12 mouse cellular contexts compared by ENCODE assay signal in the genomic region with DNA sequence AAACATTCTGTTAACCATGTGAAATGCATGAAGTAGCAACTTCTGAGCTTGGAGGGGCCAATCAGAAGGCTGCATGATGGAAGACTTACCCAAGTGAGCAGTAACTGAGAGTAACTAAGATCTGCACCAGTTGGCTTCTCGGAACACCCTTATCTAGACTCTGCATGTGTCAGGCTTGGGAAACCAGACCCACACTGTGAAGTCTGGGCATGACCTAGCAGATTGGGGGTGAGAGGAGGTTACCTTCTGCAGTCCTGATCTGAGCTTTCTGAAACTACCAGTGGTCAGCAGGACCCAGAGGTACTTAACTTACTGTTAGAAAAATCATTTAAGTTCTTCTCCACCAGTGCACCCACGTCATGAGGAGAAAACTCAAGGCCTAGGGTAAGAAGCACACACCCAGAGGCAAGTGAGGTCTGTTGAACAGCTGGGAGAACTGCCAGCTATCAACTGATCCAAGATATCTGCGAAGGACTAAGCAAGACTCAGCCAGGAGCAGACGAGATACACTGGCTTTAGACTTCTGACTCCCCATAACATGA. TPM values are rescaled to one million over a fixed set of nuclear protein-coding genes. Genes with fewer than 3 reads are reported as not detected.
DNase-seq lines count a peak whose midpoint lies in the region; ATAC-seq lines count a peak whose summit lies in the region.
"Had no signal": no experiment of that assay in that cellular context is flagged by ENCODE, and none has a peak within 500 bp of the region (broad histone marks: within the 10 kb centered on the region; RNA-seq: fewer than 3 reads in every experiment).

No protein-coding gene starts in this region.

- peak overlapping the region; percentile 79; the same call in 1 of the 2 replicates for H3K27ac ChIP-seq in heart, embryonic 10.5 days
- H3K27ac ChIP-seq in embryonic facial prominence, embryonic 12.5 days: no peak overlapping the region
- H3K27ac ChIP-seq in macrophage: peak overlapping the region; percentile 22; the same call in 1 of the 2 replicates
- H3K27ac ChIP-seq in hindbrain, embryonic 16.5 days (ENCODE audit: low read depth, low read length): no peak overlapping the region

- no peaks in the 10 kb centered on the region for H3K79me2 ChIP-seq in macrophage (ENCODE audit: inconsistent target)

- no peak overlapping the region for H3K4me2 ChIP-seq in embryonic facial prominence, embryonic 12.5 days (replicated peaks)
- H3K4me2 ChIP-seq in hindbrain, embryonic 16.5 days (ENCODE audit: low read length): no peak overlapping the region

- intact Hi-C loops in heart, postnatal 36 days (cut with DNase I): no loop called here

- 41% methylated on average over 4 of the region's 4 CpGs for WGBS in heart, embryonic 10.5 days
- 74% methylated on average over 4 of the region's 4 CpGs for WGBS in embryonic facial prominence, embryonic 12.5 days
- WGBS in macrophage (ENCODE audit: missing documents): 57% methylated on average over 4 of the region's 4 CpGs
- 77% methylated on average over 4 of the region's 4 CpGs for WGBS in hindbrain, embryonic 16.5 days

- 0 out of 2 replicates have a peak, but pooled peaks have one; percentile 41 for ATAC-seq in embryonic facial prominence, embryonic 12.5 days (ENCODE audit: insufficient number of reproducible peaks, insufficient read depth, low FRiP score, low TSS enrichment)
- ATAC-seq in hindbrain, embryonic 16.5 days: no peak

- no peaks in the 10 kb centered on the region; the same call in 1 of the 2 replicates for H3K27me3 ChIP-seq in heart, embryonic 10.5 days (ENCODE audit: insufficient read depth, poor library complexity, severe bottlenecking)
- H3K27me3 ChIP-seq in embryonic facial prominence, embryonic 12.5 days: no peaks in the 10 kb centered on the region
- no peaks in the 10 kb centered on the region for H3K27me3 ChIP-seq in hindbrain, embryonic 16.5 days (replicated peaks; ENCODE audit: control insufficient read depth, insufficient read depth, low read length)

- H3K4me1 ChIP-seq in heart, embryonic 10.5 days: peaks cover 32% of the 10 kb centered on the region
- no peaks in the 10 kb centered on the region; the same call in 1 of the 2 replicates for H3K4me1 ChIP-seq in embryonic facial prominence, embryonic 12.5 days
- no peaks in the 10 kb centered on the region; the same call in 1 of the 2 replicates for H3K4me1 ChIP-seq in hindbrain, embryonic 16.5 days (ENCODE audit: control insufficient read depth, insufficient read depth, low read depth, low read length)

- H3K9me3 ChIP-seq in heart, embryonic 10.5 days: no peaks in the 10 kb centered on the region
- H3K9me3 ChIP-seq in embryonic facial prominence, embryonic 12.5 days: no peaks in the 10 kb centered on the region
- no peaks in the 10 kb centered on the region for H3K9me3 ChIP-seq in hindbrain, embryonic 16.5 days (ENCODE audit: control insufficient read depth, low read length)

- H3K36me3 ChIP-seq in heart, embryonic 10.5 days: no peaks in the 10 kb centered on the region
- H3K36me3 ChIP-seq in embryonic facial prominence, embryonic 12.5 days: no peaks in the 10 kb centered on the region
- H3K36me3 ChIP-seq in macrophage (ENCODE audit: inconsistent target): no peaks in the 10 kb centered on the region
- no peaks in the 10 kb centered on the region for H3K36me3 ChIP-seq in hindbrain, embryonic 16.5 days (ENCODE audit: control insufficient read depth, insufficient read depth, low read length)

- peak; percentile 95 for DNase-seq in heart, embryonic 10.5 days (ENCODE audit: low spot score)
- DNase-seq in heart, postnatal 36 days: no peak
- peak; percentile 31 for DNase-seq in 416B (ENCODE audit: low read depth)
- DNase-seq in thymus, postnatal 10 days (ENCODE audit: low spot score in 2 of 2): no peak
- DNase-seq in kidney, postnatal 4 days: no peak
- DNase-seq: adrenal gland, postnatal 25 days; gastrocnemius, postnatal 36 days; kidney, postnatal 14 days had no signal

- H3K9ac ChIP-seq in embryonic facial prominence, embryonic 12.5 days: no peak overlapping the region
- H3K9ac ChIP-seq in hindbrain, embryonic 16.5 days (ENCODE audit: low read depth, low read length): no peak overlapping the region

- no peak overlapping the region for H3K4me3 ChIP-seq in heart, embryonic 10.5 days
- H3K4me3 ChIP-seq in embryonic facial prominence, embryonic 12.5 days: no peak overlapping the region
- H3K4me3 ChIP-seq in macrophage (ENCODE audit: inconsistent target): no peak overlapping the region
- no peak overlapping the region for H3K4me3 ChIP-seq in hindbrain, embryonic 16.5 days (ENCODE audit: low read length)
- H3K4me3 ChIP-seq: myocyte had no signal

RNA-seq across cellular contexts. Expression of gene Tent5c, which starts 50.6 kb away (rescaled TPM):
- 4.1 and 5.0 TPM in 2 replicates for polyA plus RNA-seq in heart, embryonic 10.5 days (2016; fragmentation: Nextera tagmentation; extraction: Ambion mirVana)
- total RNA-seq in heart, postnatal 36 days (2021): 10 to 100 TPM; 22.5 to 29.8 TPM
- polyA plus RNA-seq in embryonic facial prominence, embryonic 12.5 days (2016; fragmentation: Nextera tagmentation; extraction: Ambion mirVana): 6.3 and 6.4 TPM in 2 replicates
- 10 to 100 TPM in 22 of 26 experiments, 1 to 10 TPM in 4; 5.1 to 23.9 (median 13.0) TPM for total RNA-seq in macrophage (2018; cell fraction: chromatin; rRNA removed)
- 10 to 100 TPM; 17.4 to 45.1 (median 23.7) TPM for total RNA-seq in macrophage (2018; cell fraction: cytosol; rRNA removed)
- 10 to 100 TPM in 25 of 26 experiments, 1 to 10 TPM in 1; 9.2 to 49.1 (median 26.0) TPM for total RNA-seq in macrophage (2018; cell fraction: nucleus; rRNA removed)
- 6.4 to 13.5 TPM (median 8.3 TPM) in 3 replicates for polyA plus RNA-seq in macrophage (2018)
- 3.3 and 4.8 TPM in 2 replicates for polyA plus RNA-seq in hindbrain, embryonic 16.5 days (2015; fragmentation: Nextera tagmentation; extraction: Ambion mirVana)

Comparison
In these comparisons a context has a peak if more than half of its experiments do, and no peak if none do; other contexts are left out.
1. DNase-seq: peak in heart, embryonic 10.5 days (single experiment) and 416B (single experiment); none in heart, postnatal 36 days (0 of 2), thymus, postnatal 10 days (0 of 2) and kidney, postnatal 4 days (0 of 2).
2. H3K27ac ChIP-seq: peak in heart, embryonic 10.5 days (single experiment) and macrophage (single experiment); none in embryonic facial prominence, embryonic 12.5 days (single experiment) and hindbrain, embryonic 16.5 days (single experiment).